8 mouse cellular contexts compared by ENCODE assay signal in genomic region chr5:120164450-120164849, GRCm38 (mm10). TPM values are rescaled to one million over a fixed set of nuclear protein-coding genes. Genes with fewer than 3 reads are reported as not detected.
A peak's percentile ranks its signal among the peaks of the same experiment; 100 is the strongest.
DNase-seq lines count a peak whose midpoint lies in the region; ATAC-seq lines count a peak whose summit lies in the region.

No protein-coding gene starts in this region.

- no peaks in the 10 kb centered on the region for H3K36me3 ChIP-seq in heart, embryonic 11.5 days (ENCODE audit: control insufficient read depth, insufficient read depth, low read length)
- H3K36me3 ChIP-seq in forebrain, embryonic 16.5 days (ENCODE audit: control insufficient read depth, insufficient read depth): no peaks in the 10 kb centered on the region
- no peaks in the 10 kb centered on the region for H3K36me3 ChIP-seq in kidney, embryonic 15.5 days
- no peaks in the 10 kb centered on the region for H3K36me3 ChIP-seq in midbrain, embryonic 14.5 days (ENCODE audit: control insufficient read depth, insufficient read depth, low read length)
- no peaks in the 10 kb centered on the region for H3K36me3 ChIP-seq in liver, embryonic 11.5 days (ENCODE audit: control insufficient read depth, insufficient read depth, low read length)

- H3K9ac ChIP-seq in heart, embryonic 11.5 days (ENCODE audit: low read depth, low read length): no peak overlapping the region
- no peak overlapping the region for H3K9ac ChIP-seq in forebrain, embryonic 16.5 days (replicated peaks; ENCODE audit: low read depth, low read length)
- no peak overlapping the region for H3K9ac ChIP-seq in kidney, embryonic 15.5 days
- H3K9ac ChIP-seq in midbrain, embryonic 14.5 days (replicated peaks; ENCODE audit: low read length): no peak overlapping the region
- H3K9ac ChIP-seq in liver, embryonic 11.5 days (ENCODE audit: low read depth, low read length): no peak overlapping the region

- WGBS in heart, embryonic 11.5 days (ENCODE audit: insufficient replicate concordance): 73% methylated on average over 11 of the region's 11 CpGs
- WGBS in forebrain, embryonic 16.5 days: 40% methylated on average over 11 of the region's 11 CpGs
- WGBS in kidney, embryonic 15.5 days: 65% methylated on average over 11 of the region's 11 CpGs
- WGBS in midbrain, embryonic 14.5 days: 81% methylated on average over 11 of the region's 11 CpGs
- WGBS in liver, embryonic 11.5 days: 87% methylated on average over 11 of the region's 11 CpGs

- H3K4me3 ChIP-seq in heart, embryonic 11.5 days (ENCODE audit: low read depth, low read length): no peak overlapping the region
- H3K4me3 ChIP-seq in forebrain, embryonic 16.5 days (replicated peaks; ENCODE audit: low read length): no peak overlapping the region
- no peak overlapping the region for H3K4me3 ChIP-seq in kidney, embryonic 15.5 days (replicated peaks)
- no peak overlapping the region for H3K4me3 ChIP-seq in midbrain, embryonic 14.5 days (replicated peaks; ENCODE audit: low read depth, low read length)
- no peak overlapping the region for H3K4me3 ChIP-seq in liver, embryonic 11.5 days (ENCODE audit: low read depth, low read length)

- H3K9me3 ChIP-seq in heart, embryonic 11.5 days (replicated peaks; ENCODE audit: control insufficient read depth, low read length): no peaks in the 10 kb centered on the region
- no peaks in the 10 kb centered on the region for H3K9me3 ChIP-seq in forebrain, embryonic 16.5 days (ENCODE audit: control insufficient read depth, low read length)
- H3K9me3 ChIP-seq in kidney, embryonic 15.5 days (replicated peaks): no peaks in the 10 kb centered on the region
- no peaks in the 10 kb centered on the region for H3K9me3 ChIP-seq in midbrain, embryonic 14.5 days (ENCODE audit: control insufficient read depth, low read length)
- no peaks in the 10 kb centered on the region for H3K9me3 ChIP-seq in liver, embryonic 11.5 days (ENCODE audit: control insufficient read depth, low read length)

- H3K27ac ChIP-seq in heart, embryonic 11.5 days (ENCODE audit: low read depth, low read length): no peak overlapping the region
- H3K27ac ChIP-seq in forebrain, embryonic 16.5 days (ENCODE audit: low read length): no peak overlapping the region
- H3K27ac ChIP-seq in kidney, embryonic 15.5 days: no peak overlapping the region
- no peak overlapping the region for H3K27ac ChIP-seq in midbrain, embryonic 14.5 days (replicated peaks; ENCODE audit: low read depth, low read length)
- no peak overlapping the region for H3K27ac ChIP-seq in liver, embryonic 11.5 days (ENCODE audit: low read depth, low read length)

- DNase-seq in heart, adult 11 months: peak; percentile 96
- peak; percentile 81 for DNase-seq in adrenal gland, adult 2 months
- DNase-seq in layer of hippocampus, adult 8-10 months (ENCODE audit: low spot score in 2 of 2): peak; percentile 76 to 78
- no peak for DNase-seq in midbrain, embryonic 14.5 days
- no peak for DNase-seq in liver, embryonic 11.5 days (ENCODE audit: low spot score)

- H3K4me1 ChIP-seq in heart, embryonic 11.5 days (ENCODE audit: control insufficient read depth, insufficient read depth, low read length): no peaks in the 10 kb centered on the region
- H3K4me1 ChIP-seq in forebrain, embryonic 16.5 days (replicated peaks; ENCODE audit: control insufficient read depth, insufficient read depth, low read length): peaks cover 21% of the 10 kb centered on the region
- H3K4me1 ChIP-seq in kidney, embryonic 15.5 days: peaks cover 45% of the 10 kb centered on the region
- 0 out of 2 replicates have a peak, but pooled peaks cover 4% of the 10 kb centered on the region for H3K4me1 ChIP-seq in midbrain, embryonic 14.5 days (ENCODE audit: control insufficient read depth, insufficient read depth, low read length)
- peaks cover 34% of the 10 kb centered on the region for H3K4me1 ChIP-seq in liver, embryonic 11.5 days (replicated peaks; ENCODE audit: control insufficient read depth, insufficient read depth, low read length)

- no peak for ATAC-seq in heart, embryonic 11.5 days (replicated peaks; ENCODE audit: insufficient number of reproducible peaks, low FRiP score, low TSS enrichment)
- ATAC-seq in forebrain, embryonic 16.5 days: peak; percentile 85
- no peak for ATAC-seq in kidney, embryonic 15.5 days (replicated peaks; ENCODE audit: low FRiP score)
- no peak for ATAC-seq in midbrain, embryonic 14.5 days (ENCODE audit: low FRiP score, low TSS enrichment)
- no peak for ATAC-seq in liver, embryonic 11.5 days (replicated peaks; ENCODE audit: low FRiP score)

- no peak overlapping the region for H3K4me2 ChIP-seq in heart, embryonic 11.5 days
- no peak overlapping the region for H3K4me2 ChIP-seq in forebrain, embryonic 16.5 days (ENCODE audit: low read length)
- no peak overlapping the region for H3K4me2 ChIP-seq in kidney, embryonic 15.5 days
- H3K4me2 ChIP-seq in midbrain, embryonic 14.5 days (ENCODE audit: low read length): no peak overlapping the region
- no peak overlapping the region for H3K4me2 ChIP-seq in liver, embryonic 11.5 days

- no peaks in the 10 kb centered on the region for H3K27me3 ChIP-seq in heart, embryonic 11.5 days (ENCODE audit: control insufficient read depth, insufficient read depth, low read length)
- H3K27me3 ChIP-seq in forebrain, embryonic 16.5 days (replicated peaks; ENCODE audit: control insufficient read depth, insufficient read depth, low read length): no peaks in the 10 kb centered on the region
- no peaks in the 10 kb centered on the region for H3K27me3 ChIP-seq in kidney, embryonic 15.5 days
- no peaks in the 10 kb centered on the region for H3K27me3 ChIP-seq in midbrain, embryonic 14.5 days (ENCODE audit: control insufficient read depth, insufficient read depth, low read length)
- H3K27me3 ChIP-seq in liver, embryonic 11.5 days (replicated peaks; ENCODE audit: control insufficient read depth, insufficient read depth, low read length): no peaks in the 10 kb centered on the region

RNA-seq across cellular contexts. Expression of gene Rbm19, which starts 48.2 kb away (rescaled TPM):
- 13.5 and 15.8 TPM in 2 replicates for polyA plus RNA-seq in heart, embryonic 11.5 days (2014; fragmentation: Nextera tagmentation; extraction: Ambion mirVana)
- total RNA-seq in adrenal gland, adult 2 months (2021): 10 to 100 TPM; 24.9 to 27.0 TPM
- polyA plus RNA-seq in adrenal gland, adult 2 months (2012; rRNA removed): 13.0 and 14.4 TPM in 2 replicates
- 16.4 and 16.9 TPM in 2 replicates for polyA plus RNA-seq in forebrain, embryonic 16.5 days (2015; fragmentation: Nextera tagmentation; extraction: Ambion mirVana)
- 10 to 100 TPM; 20.0 to 26.3 (median 21.1) TPM for total RNA-seq in layer of hippocampus, adult 8-10 months (2022)
- polyA plus RNA-seq in kidney, embryonic 15.5 days (2015; fragmentation: Nextera tagmentation; extraction: Ambion mirVana): 25.0 and 25.9 TPM in 2 replicates
- 16.0 and 16.2 TPM in 2 replicates for polyA plus RNA-seq in midbrain, embryonic 14.5 days (2014; fragmentation: Nextera tagmentation; extraction: Ambion mirVana)
- 31.8 and 35.1 TPM in 2 replicates for polyA plus RNA-seq in liver, embryonic 11.5 days (2014; fragmentation: Nextera tagmentation; extraction: Ambion mirVana)

Comparison
In these comparisons a context has a peak if more than half of its experiments do, and no peak if none do; other contexts are left out.
1. DNase-seq: peak in heart, adult 11 months (single experiment), adrenal gland, adult 2 months (single experiment) and layer of hippocampus, adult 8-10 months (2 of 2); none in midbrain, embryonic 14.5 days (single experiment) and liver, embryonic 11.5 days (single experiment).